Mouse (Mus musculus): Measurements from ENCODE around the gene Ppie. TPM values are rescaled to one million over a fixed set of nuclear protein-coding genes. Genes with fewer than 3 reads are reported as not detected.
"Not testable (repeated sequence)": the region's sequence is repeated elsewhere in the genome, so short reads cannot be mapped to it uniquely, and the experiment has no call there.

Ppie gene
- polyA plus RNA-seq, 1 experiment = 65.0 TPM

DNA sequence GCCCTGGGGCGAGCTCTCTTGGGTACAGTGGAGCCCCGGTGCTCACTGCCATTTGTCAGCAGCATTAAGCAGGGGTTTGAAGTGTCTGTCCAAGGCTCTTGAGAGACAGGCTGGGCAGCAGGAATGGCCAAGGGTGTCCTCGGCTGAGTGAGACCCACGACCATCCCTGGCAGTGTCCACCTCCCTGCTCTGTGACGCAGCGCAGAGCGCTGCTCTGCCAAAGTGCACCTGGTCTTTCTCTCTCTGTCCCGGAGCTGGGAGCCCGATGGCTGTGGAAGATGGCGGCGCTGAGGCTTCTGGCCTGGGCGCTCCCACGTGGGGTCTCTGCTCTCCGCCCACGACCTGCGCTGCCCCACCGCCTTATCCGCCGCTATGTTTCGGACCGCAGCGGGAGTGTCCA lies 23.7 kb downstream of the Ppie start, which contains the start of gene Oxct2b:
Gene Oxct2b (plus strand): TSS at position 256 of the 400 bp plus-strand sequence.
- Histone ChIP-seq H3K36me3 (ENCODE audit: control insufficient read depth, insufficient read depth) (no peaks in the 10 kb centered on the region), H3K27me3 (ENCODE audit: control insufficient read depth, insufficient read depth, insufficient read length) (peaks cover 6% of the 10 kb centered on the region), H3K4me2 (ENCODE audit: low read depth) (no peak within 1 kb of the TSS), H3K79me2 (ENCODE audit: control insufficient read depth, insufficient read depth) (no peaks in the 10 kb centered on the region), H3ac (ENCODE audit: control insufficient read depth, insufficient read length) (no peak within 1 kb of the TSS), H3K4me3 (no peak within 1 kb of the TSS)
- TF ChIP-seq POLR2A (IDR thresholded peaks at IDR 0.05; ENCODE audit: insufficient read length, low read depth) (no peak), TCF3 (IDR thresholded peaks at IDR 0.05; ENCODE audit: insufficient read length, low read depth) (no peak), MYOG (IDR thresholded peaks at IDR 0.05; ENCODE audit: control insufficient read depth in 1 of 3, insufficient read depth in 1 of 3, insufficient read length in 2 of 3, low read depth in 2 of 3) (no peak), USF1 (IDR thresholded peaks at IDR 0.05; ENCODE audit: low read depth) (no peak), CEBPB (IDR thresholded peaks at IDR 0.05; ENCODE audit: insufficient read depth, poor library complexity, severe bottlenecking) (no peak), REST (IDR thresholded peaks at IDR 0.05; ENCODE audit: insufficient read depth, insufficient read length) (no peak), SRF (IDR thresholded peaks at IDR 0.05; ENCODE audit: control insufficient read depth, insufficient read length, low read depth) (no peak), TCF12 (IDR thresholded peaks at IDR 0.05; ENCODE audit: insufficient read depth, poor library complexity, severe bottlenecking) (no peak), POLR2AphosphoS2 (IDR thresholded peaks at IDR 0.05; ENCODE audit: insufficient read length, low read depth) (no peak), MYOD1 (IDR thresholded peaks at IDR 0.05; ENCODE audit: control insufficient read depth in 1 of 3, insufficient read length in 2 of 3, low read depth in 2 of 3) (no peak), MAX (IDR thresholded peaks at IDR 0.05; ENCODE audit: low read depth) (no peak), E2F4 (IDR thresholded peaks at IDR 0.05; ENCODE audit: insufficient read depth) (no peak)

DNA sequence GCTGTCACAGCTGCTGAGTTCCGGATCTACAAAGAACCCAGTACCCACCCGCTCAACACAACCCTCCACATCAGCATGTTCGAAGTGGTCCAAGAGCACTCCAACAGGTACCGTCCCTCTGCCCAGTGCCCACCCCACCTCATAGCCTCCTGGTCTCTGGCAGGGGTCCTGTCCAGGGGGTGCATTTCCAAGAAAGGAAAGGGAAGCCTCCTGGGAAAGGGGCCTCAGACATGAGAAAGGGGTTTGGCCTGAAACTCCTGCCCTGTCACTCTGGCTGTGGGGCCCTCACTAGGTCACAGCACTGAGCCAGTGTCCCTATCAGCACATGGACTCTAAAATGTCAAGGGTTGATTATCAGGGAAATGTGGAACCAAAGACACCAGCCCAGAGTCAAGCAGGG lies 25.1 kb downstream of the Ppie start:
- H3K79me2 ChIP-seq (ENCODE audit: control insufficient read depth, insufficient read depth); H3K36me3 ChIP-seq (ENCODE audit: control insufficient read depth, insufficient read depth); H3K4me3 ChIP-seq; H3K4me2 ChIP-seq (ENCODE audit: low read depth); H3K27me3 ChIP-seq (ENCODE audit: control insufficient read depth, insufficient read depth, insufficient read length); H3ac ChIP-seq (ENCODE audit: control insufficient read depth, insufficient read length): not testable (repeated sequence)

DNA sequence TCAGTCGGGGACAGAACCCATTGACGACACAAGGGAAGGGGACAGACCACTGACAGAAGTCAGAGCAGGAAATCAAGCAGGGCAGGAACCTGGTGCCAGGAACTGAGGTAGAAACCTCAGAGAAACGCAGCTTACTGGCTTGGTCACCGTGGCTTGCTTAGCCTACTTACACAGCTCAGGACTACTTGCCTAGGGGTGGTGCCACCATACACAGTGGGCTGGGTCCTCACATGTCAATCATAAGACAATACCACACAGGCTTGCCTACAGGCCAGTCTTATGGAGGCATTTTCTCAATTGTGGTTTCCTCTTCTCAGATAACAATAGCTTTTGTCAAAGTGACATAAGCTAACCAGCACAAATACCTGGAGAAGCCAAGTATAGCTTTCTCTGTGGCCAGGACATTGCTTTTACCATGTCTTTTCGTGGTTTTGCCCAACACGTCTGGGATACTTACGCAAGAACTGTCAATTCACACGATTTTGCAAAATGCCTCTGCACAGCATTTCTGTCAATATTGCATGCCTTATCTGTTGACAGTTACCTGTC lies 27.5 kb downstream of the Ppie start:
- H3K4me3 ChIP-seq = no peak overlapping the region
- H3K36me3 ChIP-seq (ENCODE audit: control insufficient read depth, insufficient read depth) = no peaks in the 10 kb centered on the region
- no peak overlapping the region for H3K4me2 ChIP-seq (ENCODE audit: low read depth)
- H3ac ChIP-seq (ENCODE audit: control insufficient read depth, insufficient read length) = no peak overlapping the region
- no peak for TF ChIP-seq MYOG (IDR thresholded peaks at IDR 0.05; ENCODE audit: control insufficient read depth in 1 of 3, insufficient read depth in 1 of 3, insufficient read length in 2 of 3, low read depth in 2 of 3)
- TF ChIP-seq MYOD1 (IDR thresholded peaks at IDR 0.05; ENCODE audit: control insufficient read depth in 1 of 3, insufficient read length in 2 of 3, low read depth in 2 of 3) = no peak
- TF ChIP-seq MAX (IDR thresholded peaks at IDR 0.05; ENCODE audit: low read depth) = no peak
- no peak for TF ChIP-seq TCF3 (IDR thresholded peaks at IDR 0.05; ENCODE audit: insufficient read length, low read depth)
- TF ChIP-seq TCF12 (IDR thresholded peaks at IDR 0.05; ENCODE audit: insufficient read depth, poor library complexity, severe bottlenecking) = no peak
- TF ChIP-seq POLR2AphosphoS2 (IDR thresholded peaks at IDR 0.05; ENCODE audit: insufficient read length, low read depth) = no peak
- TF ChIP-seq E2F4 (IDR thresholded peaks at IDR 0.05; ENCODE audit: insufficient read depth) = no peak
- no peak for TF ChIP-seq SRF (IDR thresholded peaks at IDR 0.05; ENCODE audit: control insufficient read depth, insufficient read length, low read depth)
- TF ChIP-seq REST (IDR thresholded peaks at IDR 0.05; ENCODE audit: insufficient read depth, insufficient read length) = no peak
- no peak for TF ChIP-seq USF1 (IDR thresholded peaks at IDR 0.05; ENCODE audit: low read depth)
- TF ChIP-seq POLR2A (IDR thresholded peaks at IDR 0.05; ENCODE audit: insufficient read length, low read depth) = no peak
- peaks cover 6% of the 10 kb centered on the region for H3K27me3 ChIP-seq (ENCODE audit: control insufficient read depth, insufficient read depth, insufficient read length)
- no peaks in the 10 kb centered on the region for H3K79me2 ChIP-seq (ENCODE audit: control insufficient read depth, insufficient read depth)

GRCm38 (mm10) chr4:123111275-123111983 lies 28.3 kb downstream of the Ppie start:
- H3K79me2 ChIP-seq (ENCODE audit: control insufficient read depth, insufficient read depth); H3K27me3 ChIP-seq (ENCODE audit: control insufficient read depth, insufficient read depth, insufficient read length); H3K4me3 ChIP-seq; H3K4me2 ChIP-seq (ENCODE audit: low read depth); H3ac ChIP-seq (ENCODE audit: control insufficient read depth, insufficient read length); H3K36me3 ChIP-seq (ENCODE audit: control insufficient read depth, insufficient read depth): not testable (repeated sequence)

- H3K27me3 ChIP-seq (ENCODE audit: control insufficient read depth, insufficient read depth, insufficient read length) = peaks cover under 1% of the 10 kb centered on the region
- no peak overlapping the region for H3ac ChIP-seq (ENCODE audit: control insufficient read depth, insufficient read length)
These were observed 29.0 kb downstream of the Ppie start for GRCm38 (mm10) chr4:123110751-123111150.

More at GRCm38 (mm10) chr4:123110751-123111150, 29.0 kb downstream of the Ppie start:
- TF ChIP-seq POLR2AphosphoS2 (IDR thresholded peaks at IDR 0.05; ENCODE audit: insufficient read length, low read depth) = no peak
- no peak overlapping the region for H3K4me3 ChIP-seq
- no peaks in the 10 kb centered on the region for H3K79me2 ChIP-seq (ENCODE audit: control insufficient read depth, insufficient read depth)
- no peaks in the 10 kb centered on the region for H3K36me3 ChIP-seq (ENCODE audit: control insufficient read depth, insufficient read depth)
- no peak overlapping the region for H3K4me2 ChIP-seq (ENCODE audit: low read depth)
